ENCODE assay signal across 26 mouse cellular contexts in genomic region chr1:188997921-188998320, GRCm38 (mm10).
"Had no signal": no experiment of that assay in that cellular context is flagged by ENCODE, and none has a peak within 500 bp of the region (broad histone marks: within the 10 kb centered on the region; RNA-seq: fewer than 3 reads in every experiment).

No protein-coding gene starts in this region.

- ATAC-seq: hindbrain, embryonic 16.5 days; inflammation-experienced regulatory T-cells, adult 6 months; intestine, embryonic 15.5 days; intestine, postnatal 0 days had no signal

- H3K27me3 ChIP-seq: heart, embryonic 13.5 days; heart, embryonic 15.5 days; hindbrain, embryonic 12.5 days; intestine, embryonic 15.5 days; limb, embryonic 12.5 days had no signal

- H3K9me3 ChIP-seq: heart, embryonic 13.5 days; heart, embryonic 15.5 days; hindbrain, embryonic 12.5 days; intestine, embryonic 15.5 days; limb, embryonic 10.5 days; limb, embryonic 12.5 days had no signal

- H3K27ac ChIP-seq: heart, adult 2 months; heart, embryonic 13.5 days; heart, embryonic 15.5 days; hindbrain, embryonic 12.5 days; hindbrain, embryonic 14.5 days; intestine, embryonic 15.5 days; layer of hippocampus, adult 2 months; left cerebral cortex, adult 2 months; limb, embryonic 10.5 days; limb, embryonic 12.5 days had no signal

- DNase-seq: gastrocnemius, postnatal 14 days; gastrocnemius, postnatal 36 days; heart, adult 11 months; heart, adult 2 months; heart, postnatal 14 days; heart, postnatal 36 days; kidney, adult 18-20 months; kidney, adult 8-10 months; kidney, postnatal 10 days; kidney, postnatal 25 days; kidney, postnatal 4 days; liver had no signal

- H3K4me2 ChIP-seq: heart, embryonic 11.5 days; heart, embryonic 13.5 days; heart, embryonic 15.5 days; hindbrain, embryonic 12.5 days; hindbrain, embryonic 14.5 days; intestine, embryonic 15.5 days; limb, embryonic 12.5 days; liver, embryonic 11.5 days had no signal

- H3K9ac ChIP-seq: heart, embryonic 13.5 days; heart, embryonic 15.5 days; hindbrain, embryonic 12.5 days; hindbrain, embryonic 14.5 days; intestine, embryonic 15.5 days; limb, embryonic 12.5 days had no signal

- H3K4me3 ChIP-seq: heart, adult 2 months; heart, embryonic 13.5 days; heart, embryonic 15.5 days; hindbrain, embryonic 12.5 days; intestine, embryonic 15.5 days; layer of hippocampus, adult 2 months; left cerebral cortex, adult 2 months; limb, embryonic 10.5 days; limb, embryonic 12.5 days had no signal

- H3K4me1 ChIP-seq: heart, embryonic 13.5 days; heart, embryonic 15.5 days; hindbrain, embryonic 12.5 days; intestine, embryonic 15.5 days; limb, embryonic 10.5 days; limb, embryonic 12.5 days had no signal
